Mouse (Mus musculus) CD4-positive, CD25-positive, alpha-beta regulatory T cell, adult 2 months (primary cell): ENCODE measurements around the gene Exoc8.

Experiments used
- DNase-seq: peaks from one replicate; pipeline ENCODE4 v3.0.0-alpha.2; 2012; ENCODE audit warnings: low read depth, low spot score

The Exoc8 gene

DNA sequence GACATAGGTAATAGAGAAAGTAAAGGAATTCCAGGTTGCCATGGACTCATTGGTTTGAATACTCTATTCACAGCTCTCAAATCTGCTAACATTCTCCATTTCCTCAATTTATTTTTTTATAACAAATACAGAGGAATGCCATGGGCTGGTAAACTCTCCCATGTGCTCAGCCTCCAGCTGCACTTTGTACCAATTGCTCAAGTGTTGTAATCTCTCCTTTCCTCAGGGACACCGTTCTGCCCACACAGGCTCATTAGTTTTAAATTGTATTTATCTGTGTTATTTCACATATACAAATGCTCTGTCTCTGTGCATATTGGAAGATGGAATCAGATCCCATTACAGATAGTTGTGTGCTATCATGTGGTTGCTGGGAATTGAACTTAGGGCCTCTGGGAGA is 44.0 kb downstream of the Exoc8 start:
- DNase-seq, result no peak

DNA sequence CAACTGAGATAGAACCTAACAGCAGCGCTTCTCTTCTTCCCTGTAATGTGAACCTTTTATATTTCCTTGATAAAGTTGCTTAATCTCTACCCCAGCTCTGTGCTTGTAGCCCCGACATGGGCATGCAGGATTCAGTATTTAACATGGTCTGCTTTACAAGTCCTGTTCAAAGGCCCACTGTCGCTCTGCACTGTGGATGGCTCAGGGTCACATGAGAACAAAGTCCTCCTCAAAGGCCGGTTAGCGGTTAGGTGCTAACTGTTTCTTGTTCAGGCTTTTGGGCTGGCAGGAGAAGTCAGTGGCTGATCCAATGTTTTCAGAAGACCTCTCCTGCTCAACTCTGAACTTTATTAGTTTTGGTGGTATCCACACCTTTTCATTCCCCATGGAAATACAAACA is 51.9 kb downstream of the Exoc8 start:
- DNase-seq, result no peak

DNA sequence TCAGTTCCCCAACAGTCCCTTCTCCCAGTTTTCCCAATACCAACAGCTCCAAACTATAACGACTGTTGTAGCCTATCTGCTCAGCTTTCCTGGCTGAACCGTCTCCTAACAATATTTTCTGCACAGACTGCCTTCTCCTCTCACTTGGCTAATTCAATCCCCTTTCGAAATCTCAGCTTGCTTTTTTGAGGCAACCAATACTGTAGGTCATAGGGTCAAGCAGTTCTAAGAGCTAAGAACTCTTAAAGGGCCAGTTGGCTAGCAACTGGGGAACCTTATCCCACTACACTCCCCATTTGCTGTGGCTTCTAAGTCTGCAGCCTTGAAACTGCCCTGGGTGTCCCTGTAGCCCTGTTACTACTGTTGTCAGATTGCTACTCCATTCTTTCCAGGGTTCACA is 52.4 kb downstream of the Exoc8 start:
- DNase-seq, result no peak
